ENCODE assay signal across 7 mouse cellular contexts in genomic region chr11:121156411-121156891, GRCm38 (mm10). TPM values are rescaled to one million over a fixed set of nuclear protein-coding genes. Genes with fewer than 3 reads are reported as not detected.
DNase-seq lines count a peak whose midpoint lies in the region; ATAC-seq and TF ChIP-seq lines count a peak whose summit lies in the region.

No protein-coding gene starts in this region.

- 1% methylated on average over 45 of the region's 45 CpGs for WGBS in embryonic facial prominence, embryonic 12.5 days
- 1% methylated on average over 45 of the region's 45 CpGs for WGBS in heart, embryonic 14.5 days
- WGBS in limb, embryonic 13.5 days: 2% methylated on average over 45 of the region's 45 CpGs

- no peaks in the 10 kb centered on the region for H3K9me3 ChIP-seq in embryonic facial prominence, embryonic 12.5 days
- H3K9me3 ChIP-seq in heart, embryonic 14.5 days (ENCODE audit: control insufficient read depth, low read length): no peaks in the 10 kb centered on the region
- no peaks in the 10 kb centered on the region for H3K9me3 ChIP-seq in limb, embryonic 13.5 days

- no peaks in the 10 kb centered on the region; the same call in 1 of the 2 replicates for H3K4me1 ChIP-seq in testis, adult 2 months (ENCODE audit: control insufficient read depth, insufficient read depth, low read length)
- peaks cover 7% of the 10 kb centered on the region for H3K4me1 ChIP-seq in embryonic facial prominence, embryonic 12.5 days
- peaks cover 0 to 10% of the 10 kb centered on the region in 2 experiments; a peak in 3 of 4 replicates for H3K4me1 ChIP-seq in heart, embryonic 14.5 days (ENCODE audit: control insufficient read depth in 2 of 2, insufficient read depth in 2 of 2, low read length in 2 of 2)
- H3K4me1 ChIP-seq in limb, embryonic 13.5 days: peaks cover 10% of the 10 kb centered on the region

- H3K9ac ChIP-seq in embryonic facial prominence, embryonic 12.5 days: no peak overlapping the region
- H3K9ac ChIP-seq in heart, embryonic 14.5 days (ENCODE audit: low read length): peak overlapping the region; percentile 56
- peak overlapping the region; percentile 43; the same call in 1 of the 2 replicates for H3K9ac ChIP-seq in limb, embryonic 13.5 days

- ATAC-seq in embryonic facial prominence, embryonic 12.5 days (ENCODE audit: insufficient number of reproducible peaks, insufficient read depth, low FRiP score, low TSS enrichment): no peak
- ATAC-seq in heart, embryonic 14.5 days (ENCODE audit: insufficient number of reproducible peaks, insufficient read depth, low FRiP score, low read depth): no peak
- ATAC-seq in limb, embryonic 13.5 days (ENCODE audit: low FRiP score, low read depth): peak; percentile 66
- no peak for ATAC-seq in activated CD4-positive, CD25-positive, alpha-beta regulatory T cell, adult 4 months

- peak overlapping the region; percentile 53 for H3K4me2 ChIP-seq in embryonic facial prominence, embryonic 12.5 days (replicated peaks)
- H3K4me2 ChIP-seq in heart, embryonic 14.5 days (ENCODE audit: low read length): peak overlapping the region; percentile 81
- peak overlapping the region; percentile 71 for H3K4me2 ChIP-seq in limb, embryonic 13.5 days (replicated peaks)

- H3K4me3 ChIP-seq in testis, adult 2 months (ENCODE audit: control insufficient read depth, low read depth, low read length): peak overlapping the region; percentile 60
- H3K4me3 ChIP-seq in embryonic facial prominence, embryonic 12.5 days: peak overlapping the region; percentile 39
- H3K4me3 ChIP-seq in heart, embryonic 14.5 days (ENCODE audit: control insufficient read depth in 1 of 2, insufficient read depth in 1 of 2, low read depth in 1 of 2, low read length in 2 of 2): peak overlapping the region; percentile 26 to 42
- H3K4me3 ChIP-seq in limb, embryonic 13.5 days: peak overlapping the region; percentile 42

- no peak for DNase-seq in testis, postnatal 14 days (ENCODE audit: low spot score)
- DNase-seq in retina, embryonic 14.5 days (ENCODE audit: low spot score): peak; percentile 30

- no peak for TF ChIP-seq POLR2A in testis, adult 2 months (IDR thresholded peaks at IDR 0.05; ENCODE audit: control insufficient read depth, low read depth, low read length)

- TF ChIP-seq CTCF in testis, adult 2 months (IDR thresholded peaks at IDR 0.05; ENCODE audit: control insufficient read depth, insufficient read depth, insufficient replicate concordance, low read depth, low read length): no peak

- H3K27ac ChIP-seq in testis, adult 2 months (ENCODE audit: control insufficient read depth, insufficient read depth, low read depth, low read length): no peak overlapping the region
- H3K27ac ChIP-seq in embryonic facial prominence, embryonic 12.5 days: no peak overlapping the region
- H3K27ac ChIP-seq in heart, embryonic 14.5 days (replicated peaks in 1 of 2; ENCODE audit: control insufficient read depth in 1 of 2, insufficient read depth in 1 of 2, low read depth in 2 of 2, low read length in 2 of 2): no peak overlapping the region
- H3K27ac ChIP-seq in limb, embryonic 13.5 days: no peak overlapping the region

- H3K36me3 ChIP-seq in testis, adult 2 months (ENCODE audit: control insufficient read depth, insufficient read depth, low read length): no peaks in the 10 kb centered on the region
- H3K36me3 ChIP-seq in embryonic facial prominence, embryonic 12.5 days: no peaks in the 10 kb centered on the region
- H3K36me3 ChIP-seq in heart, embryonic 14.5 days (ENCODE audit: control insufficient read depth, insufficient read depth, low read length): no peaks in the 10 kb centered on the region
- no peaks in the 10 kb centered on the region for H3K36me3 ChIP-seq in limb, embryonic 13.5 days

- peaks cover 2% of the 10 kb centered on the region; the same call in 1 of the 2 replicates for H3K27me3 ChIP-seq in testis, adult 2 months (ENCODE audit: control insufficient read depth, insufficient read depth, low read length)
- H3K27me3 ChIP-seq in embryonic facial prominence, embryonic 12.5 days: peaks cover 38% of the 10 kb centered on the region
- H3K27me3 ChIP-seq in heart, embryonic 14.5 days (ENCODE audit: control insufficient read depth, insufficient read depth, low read length): peaks cover 37% of the 10 kb centered on the region
- peaks cover 54% of the 10 kb centered on the region for H3K27me3 ChIP-seq in limb, embryonic 13.5 days

RNA-seq across cellular contexts. Expression of gene Uts2r, which starts 3.6 kb away (rescaled TPM):
- polyA plus RNA-seq in testis, adult 2 months (2012; rRNA removed): 0.31 and 0.35 TPM in 2 replicates
- 0.22 TPM in 2 replicates for polyA plus RNA-seq in embryonic facial prominence, embryonic 12.5 days (2016; fragmentation: Nextera tagmentation; extraction: Ambion mirVana)
- 0.15 TPM in 1 of 2 replicates, not detected in the other for polyA plus RNA-seq in heart, embryonic 14.5 days (2014; fragmentation: Nextera tagmentation; extraction: Ambion mirVana)
- polyA plus RNA-seq in limb, embryonic 13.5 days (2015; fragmentation: Nextera tagmentation; extraction: Ambion mirVana): 1.2 and 1.3 TPM in 2 replicates
- not detected for polyA plus RNA-seq in activated CD4-positive, CD25-positive, alpha-beta regulatory T cell, adult 4 months (2017; shearing (Covaris generic))

RNA-seq across cellular contexts. Expression of gene Tex19.1, which starts 10.5 kb away (rescaled TPM):
- polyA plus RNA-seq in testis, adult 2 months (2012; rRNA removed): 11.7 and 16.1 TPM in 2 replicates
- not detected in 2 replicates for polyA plus RNA-seq in embryonic facial prominence, embryonic 12.5 days (2016; fragmentation: Nextera tagmentation; extraction: Ambion mirVana)
- polyA plus RNA-seq in heart, embryonic 14.5 days (2014; fragmentation: Nextera tagmentation; extraction: Ambion mirVana): not detected in 2 replicates
- polyA plus RNA-seq in limb, embryonic 13.5 days (2015; fragmentation: Nextera tagmentation; extraction: Ambion mirVana): not detected in 2 replicates
- not detected for polyA plus RNA-seq in activated CD4-positive, CD25-positive, alpha-beta regulatory T cell, adult 4 months (2017; shearing (Covaris generic))

RNA-seq across cellular contexts. Expression of gene Tex19.2, which starts 38.0 kb away (rescaled TPM):
- 23.9 and 27.6 TPM in 2 replicates for polyA plus RNA-seq in testis, adult 2 months (2012; rRNA removed)
- 0.08 TPM in 1 of 2 replicates, not detected in the other for polyA plus RNA-seq in embryonic facial prominence, embryonic 12.5 days (2016; fragmentation: Nextera tagmentation; extraction: Ambion mirVana)
- not detected in 2 replicates for polyA plus RNA-seq in heart, embryonic 14.5 days (2014; fragmentation: Nextera tagmentation; extraction: Ambion mirVana)
- not detected in 2 replicates for polyA plus RNA-seq in limb, embryonic 13.5 days (2015; fragmentation: Nextera tagmentation; extraction: Ambion mirVana)
- not detected for polyA plus RNA-seq in activated CD4-positive, CD25-positive, alpha-beta regulatory T cell, adult 4 months (2017; shearing (Covaris generic))

RNA-seq across cellular contexts. Expression of gene Hexdc, which starts 47.8 kb away (rescaled TPM):
- polyA plus RNA-seq in testis, adult 2 months (2012; rRNA removed): 5.2 and 6.0 TPM in 2 replicates
- polyA plus RNA-seq in embryonic facial prominence, embryonic 12.5 days (2016; fragmentation: Nextera tagmentation; extraction: Ambion mirVana): 10.4 and 10.5 TPM in 2 replicates
- polyA plus RNA-seq in heart, embryonic 14.5 days (2014; fragmentation: Nextera tagmentation; extraction: Ambion mirVana): 6.7 and 8.8 TPM in 2 replicates
- 10.4 and 10.6 TPM in 2 replicates for polyA plus RNA-seq in limb, embryonic 13.5 days (2015; fragmentation: Nextera tagmentation; extraction: Ambion mirVana)
- polyA plus RNA-seq in activated CD4-positive, CD25-positive, alpha-beta regulatory T cell, adult 4 months (2017; shearing (Covaris generic)): 1 to 10 TPM; 1.5 to 2.1 TPM

RNA-seq across cellular contexts. Expression of gene Ogfod3, which starts 48.1 kb away (rescaled TPM):
- polyA plus RNA-seq in testis, adult 2 months (2012; rRNA removed): 2.7 and 3.1 TPM in 2 replicates
- polyA plus RNA-seq in embryonic facial prominence, embryonic 12.5 days (2016; fragmentation: Nextera tagmentation; extraction: Ambion mirVana): 22.1 and 22.9 TPM in 2 replicates
- polyA plus RNA-seq in heart, embryonic 14.5 days (2014; fragmentation: Nextera tagmentation; extraction: Ambion mirVana): 33.3 and 34.1 TPM in 2 replicates
- 20.0 and 22.4 TPM in 2 replicates for polyA plus RNA-seq in limb, embryonic 13.5 days (2015; fragmentation: Nextera tagmentation; extraction: Ambion mirVana)
- 1 to 10 TPM; 4.4 to 4.7 TPM for polyA plus RNA-seq in activated CD4-positive, CD25-positive, alpha-beta regulatory T cell, adult 4 months (2017; shearing (Covaris generic))

Comparison
In these comparisons a context has a peak if more than half of its experiments do, and no peak if none do; other contexts are left out.
1. RNA of gene Tex19.1, which starts 10.5 kb away (polyA plus RNA-seq): 11.7 to 16.1 TPM in testis, adult 2 months; not detected in embryonic facial prominence, embryonic 12.5 days, not detected in heart, embryonic 14.5 days, not detected in limb, embryonic 13.5 days and not detected in activated CD4-positive, CD25-positive, alpha-beta regulatory T cell, adult 4 months; every median in the first group is over 10 times any median in the second.
2. RNA of gene Tex19.2, which starts 38.0 kb away (polyA plus RNA-seq): 23.9 to 27.6 TPM in testis, adult 2 months; 0.08 TPM in embryonic facial prominence, embryonic 12.5 days, not detected in heart, embryonic 14.5 days, not detected in limb, embryonic 13.5 days and not detected in activated CD4-positive, CD25-positive, alpha-beta regulatory T cell, adult 4 months; every median in the first group is over 10 times any median in the second.
3. Peak in every context shown above with its lines, with median percentiles within 50 percentile points of each other: H3K4me3 ChIP-seq and H3K4me2 ChIP-seq.